Mouse (Mus musculus) left cerebral cortex, postnatal 4 days (tissue): ENCODE data around the gene Ankmy2. TPM values are rescaled to one million over a fixed set of nuclear protein-coding genes. Genes with fewer than 3 reads are reported as not detected.

ENCODE experiments used
- DNase-seq: peaks from one replicate; pipeline ENCODE4 v3.0.0-alpha.2; 2022
- intact Hi-C: fragments of 180-260 bp; cut with DNase I; formaldehyde crosslinking; loops from one replicate; pipeline ENCODE4 v1.15.1; 2025
- total RNA-seq, 2 experiments: library from RNA; stranded (reverse); gene quantifications; 2 replicates each; pipeline ENCODE4 v1.2.3; 2021

Ankmy2 gene
- total RNA-seq, 2 experiments from 2014 or later, result 61.8 to 63.7 TPM

DNA sequence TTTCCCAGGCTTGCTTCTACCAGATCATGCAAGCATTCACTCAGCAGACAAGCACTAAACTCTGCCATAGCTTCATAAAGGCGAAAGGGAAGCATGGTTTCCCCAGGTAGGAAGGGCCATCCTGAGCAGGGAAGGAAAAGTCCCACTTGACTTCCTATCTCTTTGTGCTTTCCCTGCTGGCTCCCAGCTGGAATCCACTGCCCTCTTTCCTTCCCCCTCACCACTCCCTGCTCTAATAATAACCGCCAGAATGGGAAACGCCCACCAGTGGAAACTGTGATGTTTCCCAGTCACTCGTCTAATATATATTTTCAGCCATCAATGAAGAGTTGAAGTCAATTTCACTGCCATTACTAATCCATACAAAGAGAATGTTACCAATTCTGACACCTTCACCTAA lies 67.5 kb downstream of the Ankmy2 start:
- intact Hi-C loops, result no loop called here
- DNase-seq, result no peak

DNA sequence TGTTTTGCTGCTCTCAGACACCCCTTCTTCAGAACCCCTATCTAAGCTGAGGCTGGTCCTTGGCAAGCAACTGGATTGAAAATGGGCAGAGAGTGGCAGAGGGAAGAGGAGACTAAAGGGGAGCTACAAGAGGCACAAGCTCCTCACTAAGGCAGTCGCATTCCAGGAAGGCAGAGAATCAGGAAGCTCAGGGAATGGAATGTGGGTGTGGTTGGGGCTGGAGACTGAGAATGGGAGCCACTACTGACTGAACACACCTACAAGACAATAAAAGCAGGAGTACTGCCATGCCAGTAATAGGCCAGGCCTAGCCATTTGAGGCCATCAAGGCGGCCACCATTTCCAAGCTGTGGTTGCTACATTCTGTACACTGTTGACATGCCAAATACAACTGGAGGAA lies 74.5 kb downstream of the Ankmy2 start:
- intact Hi-C loops, result no loop called here
- no peak for DNase-seq

DNA sequence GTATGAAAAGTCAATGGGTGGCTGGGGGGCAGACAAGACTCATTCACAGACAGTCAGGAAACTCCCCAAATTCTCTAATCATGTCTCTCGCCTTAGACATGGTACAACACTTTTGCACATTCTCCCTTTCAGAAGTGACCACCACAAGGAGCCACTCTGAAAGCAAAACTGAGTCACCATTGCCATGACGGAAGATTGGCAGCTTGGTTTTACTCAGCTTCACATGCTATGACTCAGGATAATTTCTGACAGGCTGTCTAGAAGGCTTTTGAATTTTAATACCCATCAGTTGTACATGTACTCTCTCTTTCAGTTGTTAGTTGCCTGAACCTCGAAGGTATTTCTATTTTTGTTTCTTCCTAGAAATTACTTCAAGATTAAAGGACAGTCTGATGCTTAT lies 84.3 kb downstream of the Ankmy2 start:
- DNase-seq, result no peak
- intact Hi-C loops, result no loop called here

Other genes with a start within 250 kb of the Ankmy2 start
- gene Agr3, start 231.5 kb upstream of the Ankmy2 start, total RNA-seq, result not detected
- not detected for gene Agr2, start 164.2 kb upstream of the Ankmy2 start, total RNA-seq
- 100 to 1,000 TPM; 176 to 181 TPM for gene Tspan13, start 114.6 kb upstream of the Ankmy2 start, total RNA-seq
- gene Bzw2, start 966 bp downstream of the Ankmy2 start, total RNA-seq, result 100 to 1,000 TPM; 252 to 269 TPM
- not detected for gene Lrrc72, start 96.3 kb downstream of the Ankmy2 start, total RNA-seq
- 1 to 10 TPM; 4.5 to 5.0 TPM for gene Sostdc1, start 157.0 kb downstream of the Ankmy2 start, total RNA-seq
- gene Ispd, start 224.3 kb downstream of the Ankmy2 start, total RNA-seq, result 10 to 100 TPM; 11.1 to 13.9 TPM
- 1 to 10 TPM; 1.1 to 2.3 TPM for gene D630036H23Rik, start 225.1 kb downstream of the Ankmy2 start, total RNA-seq